Mouse (Mus musculus) right cerebral cortex, adult 18-20 months (tissue): ENCODE measurements around the gene Cdk18.
A peak's percentile ranks its signal among the peaks of the same experiment; 100 is the strongest.

Source experiments
- DNase-seq: peaks from one replicate; pipeline ENCODE4 v3.0.0; 2022; ENCODE audit warnings: mixed read lengths

The Cdk18 gene

DNA sequence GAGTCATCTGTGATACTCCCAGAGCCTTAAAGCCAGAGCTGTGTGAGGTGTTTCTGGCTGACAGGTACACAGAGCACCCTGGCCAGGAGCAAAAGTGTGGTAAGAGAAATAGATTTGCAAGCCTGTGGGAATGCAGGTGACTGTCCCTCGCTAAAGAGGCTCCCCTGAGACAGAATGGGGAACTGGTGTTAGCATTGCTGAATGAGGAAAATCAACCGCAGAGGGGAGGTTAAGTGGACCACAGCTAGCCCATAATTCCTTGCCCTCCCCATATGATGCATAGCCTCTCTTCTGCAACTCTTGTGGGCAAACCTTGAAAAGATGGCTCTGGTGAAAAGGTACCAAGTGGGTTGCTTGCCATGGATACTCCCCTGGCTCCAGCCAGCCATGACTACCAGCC is 9.9 kb upstream of the Cdk18 start:
- no peak for DNase-seq

- no peak for DNase-seq
Measured at GRCm38 (mm10) chr1:132145973-132146685, 6.6 kb upstream of the Cdk18 start.

GRCm38 (mm10) chr1:132144837-132145236 is 5.4 kb upstream of the Cdk18 start:
- no peak for DNase-seq

DNA sequence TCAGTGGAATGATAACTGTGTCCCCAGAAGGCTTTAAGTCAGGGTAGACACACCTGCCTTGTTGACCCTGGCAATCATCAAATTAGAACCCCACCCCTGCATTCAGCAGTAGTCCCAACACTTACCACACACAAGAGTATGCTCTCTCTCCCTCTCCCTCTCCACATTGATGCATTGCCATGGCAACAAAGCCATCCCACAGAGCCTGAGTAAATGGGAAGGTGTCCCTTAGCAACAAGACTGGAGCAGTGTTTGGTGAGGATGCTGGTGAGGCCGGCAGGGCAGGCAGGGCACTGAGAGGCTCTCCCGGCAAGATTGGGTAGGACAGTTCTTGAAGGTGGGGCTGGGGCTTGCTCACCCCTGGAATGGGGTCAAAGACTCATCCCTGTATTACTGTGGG is 4.7 kb upstream of the Cdk18 start:
- DNase-seq, result peak; percentile 84

GRCm38 (mm10) chr1:132143730-132144129 is 4.2 kb upstream of the Cdk18 start:
- DNase-seq, result peak; percentile 59

GRCm38 (mm10) chr1:132143079-132143478 is 3.6 kb upstream of the Cdk18 start:
- DNase-seq, result no peak

DNA sequence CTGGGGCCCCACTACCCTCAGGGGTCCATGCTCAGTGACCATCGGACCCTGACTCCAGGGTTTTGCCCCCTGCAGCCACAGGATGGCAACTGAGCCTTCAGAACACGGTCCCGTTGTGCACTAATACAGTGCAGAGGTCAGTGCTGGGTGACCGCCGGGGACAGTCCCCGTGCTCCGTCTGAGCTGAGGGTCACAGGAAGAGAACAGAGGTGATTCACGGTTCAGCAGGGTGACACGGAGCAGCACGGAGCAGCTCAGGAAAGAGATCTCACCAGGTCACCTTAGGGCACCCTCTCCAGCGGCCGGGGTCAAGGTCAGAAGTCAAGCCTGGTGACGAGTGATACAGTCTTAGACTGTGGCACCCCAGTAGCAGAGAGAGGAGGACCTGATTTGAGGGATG is 2.3 kb upstream of the Cdk18 start:
- DNase-seq, result no peak

DNA sequence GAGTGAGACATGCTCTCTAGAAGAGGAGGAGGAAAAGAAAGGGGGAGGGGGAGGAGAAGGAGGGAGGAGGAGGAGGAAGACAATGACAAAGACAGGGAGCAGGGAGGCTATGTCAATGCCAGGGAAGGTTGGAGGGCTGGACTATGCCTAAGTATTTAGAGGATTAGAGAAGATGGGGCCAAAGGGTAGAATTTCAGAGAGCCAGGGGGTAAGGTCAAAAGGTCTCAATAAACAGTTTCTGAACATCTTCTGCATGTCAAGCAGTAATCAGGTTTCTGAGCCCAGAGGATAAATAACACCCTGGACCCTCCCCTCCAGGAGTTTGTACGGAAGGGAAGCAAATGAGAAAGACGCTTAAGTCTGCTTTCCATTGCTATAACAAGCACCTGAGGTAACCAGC is 1.7 kb upstream of the Cdk18 start:
- DNase-seq, result no peak

DNA sequence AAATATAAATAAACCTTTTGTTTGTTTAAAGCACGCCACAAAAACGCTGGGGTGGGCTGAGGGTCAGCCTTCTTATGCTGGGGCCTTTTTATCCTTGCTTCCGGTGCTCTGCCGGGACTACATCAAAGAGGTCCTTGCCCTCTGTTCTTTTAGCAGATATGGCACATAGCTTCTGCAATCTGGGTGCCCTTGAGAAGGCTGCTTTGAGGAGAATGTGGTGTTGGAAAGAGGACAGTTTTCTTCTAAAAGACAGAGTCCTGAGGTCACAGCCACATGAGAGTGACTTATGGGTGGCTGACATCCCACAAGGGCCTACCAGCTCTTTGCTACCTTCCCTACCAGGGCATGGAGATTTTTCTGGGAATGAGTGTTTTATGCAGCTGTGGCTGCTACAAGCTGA is 1.1 kb upstream of the Cdk18 start:
- DNase-seq, result no peak

- no peak for DNase-seq
Measured at GRCm38 (mm10) chr1:132140171-132140570, 687 bp upstream of the Cdk18 start.

DNA sequence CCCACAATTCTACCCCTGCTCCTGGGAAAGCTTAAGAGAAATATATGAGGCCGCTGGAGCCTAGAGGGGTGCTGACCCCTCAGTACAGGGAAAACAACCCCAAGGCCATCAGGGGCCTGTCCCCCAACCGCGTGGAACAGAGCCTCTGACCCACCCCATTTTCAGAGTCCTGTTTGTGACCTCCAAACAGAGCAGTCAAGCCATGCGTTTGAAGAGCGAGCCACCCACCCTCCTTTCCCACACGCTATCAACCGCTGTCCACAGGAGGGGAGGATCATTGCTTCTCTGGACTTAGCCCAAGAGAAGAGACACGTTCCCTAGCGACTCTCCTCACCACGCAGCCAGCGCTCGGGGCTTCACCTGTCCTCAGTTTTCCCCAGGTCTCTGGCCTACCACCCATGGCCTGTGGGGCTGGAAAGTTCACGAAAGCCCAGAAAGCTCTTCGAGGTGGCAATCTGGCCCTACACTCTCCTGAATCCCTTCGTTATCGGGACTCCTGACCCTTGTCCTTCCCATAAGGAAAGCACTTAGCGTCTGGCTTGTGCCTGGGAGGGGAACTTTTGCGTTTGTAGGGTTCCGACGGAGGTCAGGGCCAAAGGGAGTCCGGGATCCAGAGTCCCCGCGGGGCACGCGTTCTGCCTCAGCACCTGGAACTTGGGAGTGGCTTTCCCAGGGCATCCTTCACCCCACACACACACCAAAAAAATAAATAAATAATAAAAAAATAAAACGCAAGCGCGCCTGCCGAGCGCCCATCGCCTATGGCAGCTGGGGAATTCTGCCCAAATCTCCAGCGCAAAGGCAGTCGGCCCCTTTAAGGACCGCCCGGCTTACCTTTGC is 688 bp downstream of the Cdk18 start:
- DNase-seq, result no peak

- DNase-seq, result no peak
Measured at GRCm38 (mm10) chr1:132137935-132138575, 1.4 kb downstream of the Cdk18 start.

DNA sequence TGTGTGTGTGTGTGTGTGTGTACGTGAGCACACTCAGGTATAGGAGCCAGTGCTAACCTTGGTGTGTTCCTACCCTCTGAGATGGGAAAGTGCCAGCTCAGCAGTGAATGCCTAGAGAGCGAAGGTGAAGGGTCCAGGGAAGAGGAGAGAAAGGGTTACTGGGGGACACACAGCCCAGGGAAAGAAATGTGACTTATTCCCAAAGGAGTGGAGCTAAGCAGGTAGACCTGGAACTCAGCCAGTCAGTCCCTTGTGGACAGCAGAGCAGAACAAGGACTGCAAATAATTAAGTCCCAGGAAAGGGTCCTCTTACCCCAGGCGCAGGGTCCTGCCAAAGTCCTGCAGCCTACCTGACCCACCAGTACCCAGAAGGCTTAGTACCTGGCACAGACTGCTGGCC is 2.6 kb downstream of the Cdk18 start:
- no peak for DNase-seq

DNA sequence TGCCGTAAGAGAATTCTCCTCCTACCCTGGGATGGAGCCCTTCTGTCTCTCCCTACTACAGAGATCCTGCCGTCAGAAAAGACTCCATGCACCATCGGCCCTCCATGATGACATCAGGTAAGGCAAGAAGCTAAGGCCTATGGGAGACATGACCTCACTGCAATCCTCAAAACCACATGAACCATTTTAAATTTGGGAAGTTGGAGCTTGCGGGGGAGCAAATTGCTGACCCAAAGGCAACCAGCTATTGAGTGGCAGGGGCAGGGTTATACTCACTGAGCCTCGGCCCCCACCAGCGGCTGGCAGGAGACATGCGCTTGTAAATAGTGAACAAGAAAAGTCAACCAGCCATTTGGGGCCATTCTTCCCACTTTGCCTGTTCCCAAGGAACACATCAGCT is 3.9 kb downstream of the Cdk18 start:
- no peak for DNase-seq

DNA sequence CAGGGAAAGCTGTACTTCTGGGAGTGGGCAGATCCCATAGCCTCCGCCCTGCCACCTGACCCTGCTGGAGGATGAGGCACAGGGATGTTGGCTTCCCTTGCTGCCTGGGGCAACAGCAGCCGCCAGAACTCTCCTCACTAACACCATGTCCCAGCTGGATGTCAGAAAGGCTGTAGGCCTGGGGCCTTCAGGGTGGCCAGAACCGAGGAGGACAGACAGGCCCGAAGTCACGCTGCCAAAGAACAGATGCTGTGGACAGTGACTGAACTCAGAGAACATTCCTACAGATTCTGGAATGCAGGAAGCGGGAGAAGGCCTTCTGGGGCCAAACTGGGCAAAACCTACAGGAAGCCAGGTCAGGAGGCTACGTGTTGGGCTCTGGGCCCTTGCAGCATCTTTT is 11.2 kb downstream of the Cdk18 start:
- DNase-seq, result no peak

DNA sequence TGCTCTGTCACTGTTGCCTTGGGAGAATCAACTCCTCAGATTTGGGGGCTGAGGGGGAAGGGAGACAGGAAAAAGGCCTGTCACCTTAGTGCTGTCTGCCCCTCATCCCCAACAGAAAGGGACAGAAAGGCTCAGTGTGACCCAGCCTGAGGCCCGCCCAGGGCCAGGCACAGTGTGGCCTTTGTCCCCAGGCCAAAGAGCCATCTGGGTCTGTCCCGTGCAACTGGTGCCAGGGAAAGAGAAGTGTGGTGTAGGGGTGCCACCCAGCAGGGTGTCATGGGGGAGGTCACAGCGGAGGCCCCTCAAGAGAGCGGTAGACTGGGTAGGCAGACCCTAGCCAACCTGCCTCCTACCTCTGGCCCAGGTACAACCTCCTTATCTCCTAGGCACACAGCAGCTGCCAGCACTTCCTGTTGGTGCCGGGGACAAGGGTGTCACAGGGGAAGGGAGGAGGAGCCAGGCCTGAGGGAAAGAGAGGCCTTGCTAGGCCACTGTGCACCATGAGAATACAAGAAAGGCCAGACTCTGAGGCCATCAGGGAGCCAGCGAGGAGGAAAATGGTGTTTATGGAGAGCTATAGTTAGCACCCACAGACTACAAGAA is 13.6 kb downstream of the Cdk18 start:
- peak; percentile 46 for DNase-seq

DNA sequence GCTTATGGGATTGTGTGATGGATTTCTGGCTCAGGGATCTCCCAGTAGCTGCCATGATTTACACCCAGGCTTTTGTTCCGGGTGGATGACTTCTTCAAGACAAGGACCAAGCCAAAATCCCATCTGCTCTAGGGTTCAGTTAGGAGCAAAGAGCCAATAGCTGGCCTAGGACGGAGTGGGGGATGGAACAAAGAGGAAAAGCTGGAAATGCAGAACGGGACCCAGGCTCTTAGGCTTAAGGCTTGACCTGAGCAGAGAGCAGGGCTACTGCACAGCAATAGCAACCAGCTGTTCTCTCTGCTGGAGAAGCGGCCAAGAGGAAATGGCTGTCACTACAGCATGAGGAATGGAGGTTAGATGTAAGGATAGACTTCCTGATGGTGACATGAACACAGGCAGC is 14.2 kb downstream of the Cdk18 start:
- DNase-seq, result no peak

GRCm38 (mm10) chr1:132123420-132124014 is 16.0 kb downstream of the Cdk18 start:
- DNase-seq, result no peak

GRCm38 (mm10) chr1:132121895-132122294 is 17.6 kb downstream of the Cdk18 start:
- peak; percentile 35 for DNase-seq

GRCm38 (mm10) chr1:132121236-132121635 is 18.2 kb downstream of the Cdk18 start:
- peak; percentile 81 for DNase-seq

- peak; percentile 60 for DNase-seq
Measured at GRCm38 (mm10) chr1:132116606-132117005, 22.9 kb downstream of the Cdk18 start.

GRCm38 (mm10) chr1:132113098-132113497 is 26.4 kb downstream of the Cdk18 start:
- no peak for DNase-seq

- no peak for DNase-seq
Measured at GRCm38 (mm10) chr1:132112426-132112825, 27.1 kb downstream of the Cdk18 start.
